Mouse (Mus musculus) kidney, adult 18-20 months (tissue): ENCODE data around the gene 1700029I15Rik.

Experiments used
- DNase-seq: peaks from one replicate; pipeline ENCODE4 v3.0.0; 2021

1700029I15Rik gene

DNA sequence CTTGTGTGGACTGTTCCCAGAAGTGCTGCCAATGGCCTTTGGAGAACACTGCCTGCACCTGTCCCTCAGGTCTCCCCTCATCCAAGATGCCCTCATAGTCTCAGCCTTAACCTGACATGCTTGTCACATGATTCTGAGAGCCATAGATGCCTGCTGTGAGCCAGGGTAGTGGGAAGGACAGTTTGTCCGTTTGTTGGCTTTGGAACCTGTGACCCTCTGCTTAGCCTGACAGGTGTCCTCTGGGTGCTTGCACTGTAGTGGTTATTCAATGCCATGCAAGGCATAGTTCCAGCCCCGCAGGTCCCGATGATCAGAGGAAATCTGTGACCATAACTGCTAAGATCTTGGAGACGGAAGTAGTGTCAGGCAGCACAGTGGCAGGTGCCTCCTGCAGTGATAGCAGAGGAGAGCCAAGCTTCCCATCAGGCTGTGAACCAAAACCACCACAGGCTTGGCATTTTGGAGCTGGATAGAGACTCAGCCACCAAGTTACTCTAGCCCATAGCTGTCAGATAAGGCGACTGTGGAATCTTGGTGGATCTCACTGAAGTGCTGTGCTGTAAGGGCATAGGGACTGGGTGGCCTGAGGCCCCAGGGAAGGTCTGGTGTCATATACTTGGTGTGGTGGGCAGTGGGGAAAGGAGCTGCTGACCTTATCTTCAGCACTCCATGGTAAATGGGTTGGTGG, at the start of gene 1700029I15Rik:
TSS of gene 1700029I15Rik (plus strand) at position 638 of the 688 bp plus-strand sequence.
- DNase-seq = no peak

- DNase-seq = no peak
These were observed 39.9 kb upstream of the 1700029I15Rik start for GRCm38 (mm10) chr2:92342418-92342817.

DNA sequence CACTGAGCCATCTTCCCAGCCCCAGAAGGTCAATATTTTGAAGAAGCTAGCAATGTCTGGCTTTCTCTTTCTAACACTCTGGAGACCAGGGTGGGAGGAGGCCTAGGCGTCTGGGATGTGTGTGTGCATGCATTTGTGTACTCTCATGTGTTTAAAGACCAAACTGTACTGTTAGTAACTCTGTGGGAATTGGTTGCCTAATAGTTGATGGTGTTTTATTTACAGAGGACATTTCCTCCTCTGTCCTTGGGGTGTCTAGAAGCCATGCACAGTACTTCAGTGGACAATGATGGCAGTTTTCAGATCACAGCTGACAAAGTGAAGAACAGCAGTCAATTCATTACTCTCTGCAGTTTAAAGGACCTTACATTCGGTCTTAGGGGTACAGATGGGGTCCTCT, 35.1 kb upstream of the 1700029I15Rik start:
- no peak for DNase-seq

- DNase-seq = no peak
These were observed 32.5 kb upstream of the 1700029I15Rik start for GRCm38 (mm10) chr2:92349589-92350425.

DNA sequence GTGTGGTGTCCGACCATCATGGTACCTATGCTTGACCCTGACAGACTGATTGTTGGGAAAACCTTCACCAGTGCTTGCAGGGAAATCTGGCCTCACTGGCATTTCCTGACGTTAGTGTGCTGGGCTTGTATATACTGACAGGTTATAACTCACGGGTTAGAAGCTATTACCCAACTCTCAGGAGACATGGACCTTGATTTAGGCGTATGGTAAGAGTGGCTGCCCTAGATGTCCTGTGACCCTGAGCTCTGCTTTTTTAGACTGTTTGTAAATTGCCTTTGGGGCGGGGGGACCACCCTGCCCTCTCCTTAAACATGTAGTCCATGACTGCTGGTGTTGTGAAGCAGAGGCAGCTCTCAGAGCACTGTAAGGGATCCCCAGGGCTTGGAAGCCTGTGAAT, 31.7 kb upstream of the 1700029I15Rik start:
- no peak for DNase-seq

DNA sequence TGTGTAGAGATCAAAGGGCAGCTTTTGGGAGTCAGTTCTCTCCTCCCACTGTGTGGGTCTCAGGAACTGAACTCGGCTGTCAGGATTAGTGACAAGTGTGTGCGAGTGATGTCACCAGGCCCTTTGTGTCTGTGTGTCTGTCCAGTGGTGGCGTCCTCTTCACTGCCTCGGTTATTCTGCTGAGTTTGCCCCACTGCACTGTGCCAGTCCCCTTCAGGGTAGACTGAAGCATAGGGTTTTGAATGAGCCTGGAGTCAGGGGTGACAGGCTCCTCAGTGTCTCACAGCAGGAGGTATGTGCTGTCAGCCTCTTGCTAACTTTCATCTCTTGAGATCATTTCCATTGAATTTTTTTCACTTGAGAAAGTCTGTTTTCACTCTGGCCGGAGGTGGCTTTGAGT, 28.9 kb upstream of the 1700029I15Rik start:
- DNase-seq = no peak

- DNase-seq = no peak
These were observed 28.1 kb upstream of the 1700029I15Rik start for GRCm38 (mm10) chr2:92354224-92354623.

- peak; percentile 66 for DNase-seq
These were observed 23.0 kb upstream of the 1700029I15Rik start for GRCm38 (mm10) chr2:92359301-92359700.

GRCm38 (mm10) chr2:92360186-92360823, 22.0 kb upstream of the 1700029I15Rik start:
- DNase-seq = no peak

DNA sequence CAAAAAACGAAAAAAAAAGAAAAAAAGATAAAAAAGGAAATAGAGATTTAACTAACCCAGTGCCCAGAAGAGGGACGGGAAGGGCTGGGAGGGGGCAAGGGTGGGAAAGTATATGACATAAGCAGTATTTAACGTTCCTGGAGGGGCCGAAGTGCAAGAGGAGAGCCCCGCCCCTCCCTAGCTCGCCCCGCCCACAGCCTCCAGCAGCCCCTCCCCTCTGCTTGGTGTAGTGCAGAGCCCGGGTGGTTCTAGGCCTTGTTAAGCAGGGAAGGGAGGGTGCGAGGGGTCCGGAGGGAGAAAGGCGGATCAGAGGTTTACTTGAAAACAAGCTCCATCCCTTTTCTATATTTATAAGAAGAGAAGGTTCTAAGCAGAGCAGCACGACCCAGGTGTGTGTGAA, 21.4 kb upstream of the 1700029I15Rik start:
- no peak for DNase-seq

DNA sequence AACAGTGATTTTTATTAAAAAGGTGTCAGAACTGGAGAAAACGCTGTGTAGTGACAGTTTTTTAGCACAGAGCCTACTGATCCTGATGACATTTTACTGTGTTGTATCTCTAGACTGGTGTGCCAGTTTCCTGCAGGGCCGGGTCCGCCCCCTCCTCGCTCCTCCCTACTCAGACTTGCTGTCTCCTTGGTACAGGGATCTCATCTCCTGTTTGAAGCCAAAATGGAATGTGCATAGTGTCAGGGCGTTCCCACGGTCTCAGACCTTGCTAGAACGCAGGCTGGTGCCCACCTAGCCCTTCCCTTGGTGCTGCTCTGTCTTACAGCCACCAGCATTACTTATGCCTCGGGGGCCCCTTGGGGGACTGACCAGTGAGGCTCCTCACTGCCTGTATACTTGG, 20.5 kb upstream of the 1700029I15Rik start:
- DNase-seq = no peak

DNA sequence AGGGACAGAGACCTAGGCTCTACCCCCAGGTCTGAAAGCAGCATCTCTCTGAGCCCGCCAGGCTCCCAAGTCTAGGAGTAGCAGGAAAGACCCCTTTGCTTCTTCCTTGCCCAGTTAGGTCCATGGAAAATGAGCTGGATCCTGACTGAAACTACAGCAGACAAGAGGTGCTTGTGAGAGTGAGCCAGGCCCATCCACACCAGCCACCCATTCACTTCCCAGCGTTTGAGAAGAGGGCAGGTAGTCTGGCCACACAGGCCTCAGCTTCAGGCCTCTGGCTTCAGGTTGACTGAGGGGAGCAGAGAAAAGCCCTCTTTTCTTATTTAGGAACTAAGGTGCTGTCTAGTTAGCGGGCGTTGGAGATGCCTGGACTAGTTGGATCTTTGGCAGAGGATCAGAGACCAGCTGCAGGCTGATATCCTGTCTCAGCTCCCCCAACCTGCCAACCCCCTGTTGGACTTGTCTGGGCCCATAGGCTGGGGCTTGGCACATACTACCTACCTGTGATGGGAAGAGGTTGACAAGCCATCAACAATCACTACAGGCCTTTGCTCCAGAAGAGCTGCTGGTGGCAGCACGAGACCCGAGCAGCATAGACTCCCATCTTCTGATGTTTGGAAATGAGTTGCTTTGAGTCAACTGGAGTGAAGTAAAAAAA, 19.6 kb upstream of the 1700029I15Rik start:
- no peak for DNase-seq

DNA sequence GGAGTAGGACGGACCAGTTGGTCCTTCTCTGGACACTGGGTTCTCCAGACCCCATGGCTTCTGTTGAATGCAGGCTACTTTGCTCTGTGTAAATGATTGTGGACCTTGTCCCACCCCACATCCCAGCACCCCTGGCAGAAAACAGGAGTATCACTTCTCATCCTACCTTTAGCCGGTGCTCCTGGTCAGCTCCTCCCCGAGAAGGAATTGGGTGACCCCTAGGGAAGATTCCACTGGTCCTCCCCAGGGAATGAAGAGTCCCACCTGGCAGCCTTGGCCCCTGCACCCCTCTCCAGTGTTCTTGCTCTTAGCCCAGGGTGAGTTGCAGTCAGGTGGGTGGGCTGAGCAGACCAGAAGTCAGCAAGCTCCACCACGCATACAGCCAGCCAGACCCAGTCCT, 18.3 kb upstream of the 1700029I15Rik start:
- DNase-seq = no peak

DNA sequence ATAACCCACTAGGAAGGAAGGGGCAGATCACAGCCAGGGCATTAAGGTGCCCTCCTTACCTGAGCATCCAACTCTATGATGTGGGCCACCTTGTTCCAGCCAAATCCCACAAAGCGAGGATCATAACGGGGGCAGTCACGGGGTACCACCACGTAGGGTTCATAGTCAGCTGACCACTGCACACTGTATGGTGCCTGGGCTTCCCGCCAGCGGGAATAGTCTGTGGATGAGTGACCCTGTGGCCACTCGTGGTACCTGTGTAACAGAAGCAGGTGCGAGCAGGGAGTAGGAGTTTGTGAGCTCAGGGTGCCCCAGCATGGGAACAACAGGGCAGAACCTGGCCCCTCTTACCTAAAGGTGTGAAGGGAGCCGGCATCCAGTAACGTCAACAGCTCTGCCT, 16.8 kb upstream of the 1700029I15Rik start:
- no peak for DNase-seq

DNA sequence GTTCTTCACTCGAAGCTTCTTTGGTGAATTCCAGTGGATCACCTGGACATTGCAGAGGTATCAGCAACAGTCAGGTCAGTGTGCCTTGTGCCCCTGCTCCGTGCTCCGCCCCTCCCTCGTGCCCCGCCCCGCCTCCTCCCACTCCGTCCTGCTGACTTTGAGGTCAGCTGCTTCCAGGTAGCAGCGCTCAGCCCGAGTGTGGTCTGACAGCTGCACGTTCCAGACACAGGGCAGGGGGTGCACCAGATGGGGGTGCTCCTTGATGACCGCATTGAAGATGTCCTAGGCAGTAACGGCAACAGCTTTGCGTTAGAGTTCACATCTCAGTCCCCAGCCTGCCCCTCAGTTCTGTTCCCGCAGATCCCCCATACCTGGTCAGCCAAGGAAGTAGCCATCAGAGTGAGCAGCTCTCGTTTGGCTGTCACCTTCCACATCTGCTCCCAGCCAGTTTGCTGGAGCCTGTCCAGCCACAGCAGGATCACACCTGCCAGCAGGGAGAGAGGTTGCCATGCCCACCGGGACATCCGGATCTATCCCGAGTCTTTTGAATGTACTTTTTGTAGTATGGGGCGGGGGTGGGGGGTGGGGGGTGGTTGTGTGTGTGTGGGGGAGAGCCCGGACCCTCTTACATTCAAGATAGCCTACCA, 14.8 kb upstream of the 1700029I15Rik start:
- peak; percentile 52 for DNase-seq

GRCm38 (mm10) chr2:92370375-92370774, 12.0 kb upstream of the 1700029I15Rik start:
- DNase-seq = no peak

DNA sequence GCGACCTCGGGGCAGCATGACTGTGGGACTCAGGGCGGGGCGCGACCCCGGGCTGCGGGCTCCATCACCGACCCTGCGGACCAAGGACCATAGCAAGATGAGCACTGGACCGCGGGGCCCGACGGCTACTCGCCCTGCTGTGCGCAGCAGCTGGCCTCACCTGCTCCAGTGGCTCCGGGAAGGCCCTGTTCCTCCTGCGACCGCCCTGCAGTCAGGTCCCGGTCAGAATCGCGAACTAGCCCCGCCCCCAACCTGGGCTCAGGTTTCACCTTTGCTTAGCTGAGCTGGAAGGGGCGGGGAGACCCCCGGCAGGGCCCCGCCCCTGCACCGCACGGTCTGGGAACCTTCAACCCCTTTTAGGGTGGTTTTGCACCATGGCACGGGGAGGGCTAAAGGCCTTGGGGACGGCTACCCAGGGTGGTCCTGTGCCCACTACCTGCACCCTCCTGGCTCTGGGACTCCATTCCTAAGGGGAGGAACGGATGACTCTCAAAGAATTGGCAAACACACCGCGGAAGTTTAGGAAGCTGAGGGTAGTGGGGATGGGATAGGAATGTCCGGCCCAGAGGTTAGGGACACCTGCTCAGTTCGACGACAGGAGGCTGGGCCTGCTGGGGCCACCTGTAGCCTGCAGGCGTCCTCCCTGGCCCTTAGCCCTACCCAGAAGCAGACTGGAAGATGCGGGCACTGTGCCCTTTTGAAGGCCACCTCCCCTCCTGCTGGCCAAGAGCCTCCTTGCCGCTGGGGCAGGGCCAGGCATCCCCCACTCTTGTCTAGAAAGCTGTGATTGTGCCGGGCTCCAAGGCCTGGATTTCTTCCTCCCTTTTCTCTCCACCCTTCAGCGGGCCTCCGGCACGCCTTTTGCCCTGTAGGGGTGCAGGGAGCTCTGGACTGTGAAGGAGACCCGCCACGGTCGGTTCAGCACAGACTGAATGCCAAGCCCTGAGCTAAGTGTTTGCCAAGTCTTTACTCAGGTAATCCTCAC, 11.2 kb upstream of the 1700029I15Rik start:
- peak; percentile 92 for DNase-seq

DNA sequence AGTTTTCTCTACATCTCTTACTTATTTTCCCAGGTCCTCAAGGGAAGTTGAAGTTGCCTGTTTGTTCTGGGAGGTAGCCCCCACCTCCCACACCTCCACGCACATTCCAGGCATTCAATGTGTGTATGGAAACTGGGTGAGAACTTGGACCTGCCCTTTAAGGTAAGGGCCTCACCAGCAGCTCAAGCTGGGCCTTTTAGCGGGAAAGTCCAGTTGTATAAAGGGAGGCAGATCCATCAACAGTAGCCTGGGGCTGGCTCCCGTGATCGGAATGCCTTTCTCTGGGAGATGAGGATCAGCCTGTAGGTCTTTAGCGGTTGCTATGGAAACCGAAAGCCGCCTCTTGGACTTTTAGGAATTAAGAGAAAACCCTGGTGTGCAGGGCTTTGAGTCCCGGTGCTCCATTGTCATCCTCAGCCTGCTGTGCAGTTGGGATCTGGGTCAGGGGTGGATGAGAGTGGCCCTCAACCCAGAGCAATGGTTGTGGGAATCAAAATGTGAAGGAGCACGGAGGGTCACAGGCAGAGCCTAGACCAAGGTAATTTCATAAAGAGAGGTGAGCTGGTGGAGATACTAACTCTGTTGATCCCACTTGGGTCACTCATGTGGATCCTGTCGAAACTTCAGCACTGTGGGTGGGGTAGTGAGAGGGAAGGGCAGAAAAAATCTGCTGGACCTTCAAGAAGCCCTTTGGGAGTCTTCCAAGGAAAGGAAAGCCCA, 10.2 kb upstream of the 1700029I15Rik start:
- DNase-seq = no peak

- peak; percentile 85 for DNase-seq
These were observed 9.4 kb upstream of the 1700029I15Rik start for GRCm38 (mm10) chr2:92372767-92373436.

GRCm38 (mm10) chr2:92373437-92373813, 8.9 kb upstream of the 1700029I15Rik start:
- no peak for DNase-seq
